Mouse (Mus musculus): ENCODE measurements around the gene Nup54. TPM values are rescaled to one million over a fixed set of nuclear protein-coding genes. Genes with fewer than 3 reads are reported as not detected.
A peak's percentile ranks its signal among the peaks of the same experiment; 100 is the strongest.

Gene Nup54
- polyA plus RNA-seq (2015; fragmentation: Nextera tagmentation; extraction: Ambion mirVana) = 51.0 and 56.7 TPM in 2 replicates

GRCm38 (mm10) chr5:92435025-92435584 is at the start of gene Nup54:
Nup54 (minus strand) TSS chr5:92435219.
- peak within 1 kb of the TSS; percentile 97 for H3K4me3 ChIP-seq
- no peaks in the 10 kb centered on the region for H3K27me3 ChIP-seq
- WGBS = 1% methylated on average over 34 of the region's 34 CpGs
- peak within 1 kb of the TSS; percentile 80 for H3K4me2 ChIP-seq
- H3K27ac ChIP-seq = peak within 1 kb of the TSS; percentile 83
- no peaks in the 10 kb centered on the region for H3K9me3 ChIP-seq
- peak within 1 kb of the TSS; percentile 96 for H3K9ac ChIP-seq
- peaks cover 7% of the 10 kb centered on the region for H3K36me3 ChIP-seq
- peak; percentile 100 for ATAC-seq (ENCODE audit: low FRiP score)
- peaks cover 15% of the 10 kb centered on the region for H3K4me1 ChIP-seq (replicated peaks)

DNA sequence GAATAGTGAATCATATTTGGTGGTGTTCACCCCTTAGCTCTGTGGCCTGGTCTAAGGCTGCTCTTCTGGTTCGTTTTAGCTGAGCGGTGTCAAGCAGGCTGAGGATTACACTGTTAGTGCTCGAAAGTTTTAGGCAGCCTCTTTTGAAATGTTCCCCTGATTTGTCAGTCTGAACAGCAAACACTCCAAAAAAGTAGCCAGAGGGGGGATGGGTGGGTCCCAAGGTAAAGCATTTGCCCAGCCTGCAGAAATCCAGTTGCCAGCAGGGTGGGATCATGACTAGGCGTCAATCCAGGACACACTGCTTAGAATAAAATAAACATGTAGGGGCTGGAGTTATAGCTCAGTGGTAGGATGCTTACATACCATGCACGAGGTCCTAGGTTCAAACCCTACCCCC is 37.8 kb upstream of the Nup54 start:
- WGBS = 84% methylated on average over 5 of the region's 5 CpGs
- Histone ChIP-seq H3K4me1 (replicated peaks) (no peaks in the 10 kb centered on the region), H3K27ac (no peak overlapping the region), H3K9ac (no peak overlapping the region), H3K4me2 (no peak overlapping the region), H3K4me3 (no peak overlapping the region), H3K9me3 (no peaks in the 10 kb centered on the region), H3K36me3 (peaks cover 21% of the 10 kb centered on the region), H3K27me3 (no peaks in the 10 kb centered on the region)
- no peak for ATAC-seq (ENCODE audit: low FRiP score)

- ATAC-seq (ENCODE audit: low FRiP score) = no peak
- Histone ChIP-seq H3K36me3 (peaks cover 21% of the 10 kb centered on the region), H3K4me1 (replicated peaks) (no peaks in the 10 kb centered on the region), H3K27me3 (no peaks in the 10 kb centered on the region), H3K4me2 (no peak overlapping the region), H3K9ac (no peak overlapping the region), H3K9me3 (no peaks in the 10 kb centered on the region), H3K4me3 (no peak overlapping the region), H3K27ac (no peak overlapping the region)
- WGBS = 92% methylated on average over 4 of the region's 4 CpGs
Observed at GRCm38 (mm10) chr5:92471531-92471930, 36.5 kb upstream of the Nup54 start.

DNA sequence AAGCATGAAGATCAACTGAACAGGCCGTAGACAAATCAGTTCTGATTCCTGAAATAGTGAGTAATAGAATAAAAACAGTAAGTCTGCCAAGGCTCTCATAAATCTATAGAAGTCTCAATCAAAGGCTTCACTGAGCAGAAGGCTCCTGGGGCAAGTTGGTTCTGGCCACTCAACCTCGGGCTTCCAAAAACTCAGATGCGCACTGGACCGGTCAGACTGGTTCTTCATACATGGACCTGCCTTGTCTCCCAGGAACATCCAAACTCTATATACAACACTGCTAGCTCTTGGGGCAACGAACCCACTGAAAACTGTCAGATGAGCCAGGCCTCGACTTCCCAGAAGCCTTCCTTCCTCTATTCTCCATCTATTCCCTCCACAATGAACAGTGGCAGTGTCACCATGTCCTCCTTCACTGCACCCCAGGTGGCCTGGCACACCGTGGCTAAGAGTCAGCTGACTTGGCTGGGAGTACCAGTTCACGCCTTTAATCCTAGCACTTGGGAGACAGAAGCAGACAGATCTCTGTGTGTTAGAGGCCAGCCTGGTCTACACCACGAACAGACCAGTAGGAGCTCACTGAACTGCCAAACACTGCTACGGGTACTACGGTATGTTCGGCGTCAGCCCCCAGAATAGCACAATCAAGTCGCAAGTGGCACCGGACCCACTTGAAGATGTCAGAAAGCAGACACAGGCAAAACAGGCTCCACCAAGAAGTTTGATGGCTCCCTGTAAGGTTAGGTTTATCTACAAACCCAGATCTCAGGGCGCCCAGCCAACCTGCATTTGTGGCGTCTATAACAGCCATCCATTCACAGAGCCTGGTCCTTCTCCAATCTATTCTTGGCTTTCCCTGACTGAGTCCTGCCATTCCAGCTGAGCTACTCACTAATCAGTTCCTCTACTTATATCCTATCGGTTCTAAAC is 34.4 kb upstream of the Nup54 start:
- ATAC-seq (ENCODE audit: low FRiP score) = no peak
- no peaks in the 10 kb centered on the region for H3K27me3 ChIP-seq
- no peaks in the 10 kb centered on the region for H3K9me3 ChIP-seq
- no peak overlapping the region for H3K27ac ChIP-seq
- WGBS = 93% methylated on average over 18 of the region's 18 CpGs
- peaks cover 15% of the 10 kb centered on the region for H3K36me3 ChIP-seq
- no peak overlapping the region for H3K9ac ChIP-seq
- no peak overlapping the region for H3K4me2 ChIP-seq
- no peak overlapping the region for H3K4me3 ChIP-seq
- H3K4me1 ChIP-seq (replicated peaks) = no peaks in the 10 kb centered on the region

GRCm38 (mm10) chr5:92468234-92468633 is 33.2 kb upstream of the Nup54 start:
- no peaks in the 10 kb centered on the region for H3K9me3 ChIP-seq
- H3K27me3 ChIP-seq = no peaks in the 10 kb centered on the region
- no peak overlapping the region for H3K9ac ChIP-seq
- H3K36me3 ChIP-seq = peaks cover 12% of the 10 kb centered on the region
- no peak overlapping the region for H3K4me3 ChIP-seq
- H3K4me1 ChIP-seq (replicated peaks) = no peaks in the 10 kb centered on the region
- no peak overlapping the region for H3K27ac ChIP-seq
- ATAC-seq (ENCODE audit: low FRiP score) = no peak
- 95% methylated on average over 6 of the region's 6 CpGs for WGBS
- no peak overlapping the region for H3K4me2 ChIP-seq

DNA sequence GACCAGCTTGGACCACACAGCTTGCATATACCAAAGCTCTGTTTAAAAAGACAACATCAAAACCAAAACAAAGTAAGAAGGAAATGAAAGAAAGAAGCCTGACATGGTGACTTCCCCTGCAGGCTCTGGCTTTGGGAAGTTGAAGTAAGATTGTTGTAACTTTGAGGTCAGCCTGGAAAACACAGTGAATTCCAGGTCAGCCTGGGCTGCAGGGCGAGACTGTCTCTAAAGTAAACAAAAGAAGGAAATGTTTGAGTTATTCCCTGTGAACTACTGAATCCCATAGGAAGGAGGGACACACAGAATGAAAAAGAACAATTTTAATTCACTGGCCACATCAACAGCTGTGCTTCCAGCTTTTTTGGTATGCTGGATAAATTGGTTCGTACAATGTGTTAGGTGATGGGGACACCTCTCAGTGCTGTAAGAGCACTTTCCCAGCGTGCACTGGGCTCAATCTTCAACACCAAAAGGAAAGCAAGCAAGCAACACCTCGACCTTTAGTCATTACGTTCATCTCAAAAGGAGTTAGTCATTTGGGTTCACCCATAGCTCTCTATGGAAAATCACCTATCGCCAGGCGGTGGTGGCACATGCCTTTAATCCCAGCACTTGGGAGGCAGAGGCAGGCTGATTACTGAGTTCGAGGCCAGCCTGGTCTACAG is 32.2 kb upstream of the Nup54 start:
- H3K27ac ChIP-seq = no peak overlapping the region
- H3K4me1 ChIP-seq (replicated peaks) = no peaks in the 10 kb centered on the region
- H3K27me3 ChIP-seq = no peaks in the 10 kb centered on the region
- no peaks in the 10 kb centered on the region for H3K9me3 ChIP-seq
- H3K4me3 ChIP-seq = no peak overlapping the region
- WGBS = 87% methylated on average over 8 of the region's 8 CpGs
- peaks cover 11% of the 10 kb centered on the region for H3K36me3 ChIP-seq
- ATAC-seq (ENCODE audit: low FRiP score) = no peak
- no peak overlapping the region for H3K9ac ChIP-seq
- H3K4me2 ChIP-seq = no peak overlapping the region

GRCm38 (mm10) chr5:92465511-92465910 is 30.5 kb upstream of the Nup54 start:
- no peak overlapping the region for H3K9ac ChIP-seq
- peaks cover 4% of the 10 kb centered on the region for H3K36me3 ChIP-seq
- no peak overlapping the region for H3K4me2 ChIP-seq
- H3K4me1 ChIP-seq (replicated peaks) = no peaks in the 10 kb centered on the region
- no peaks in the 10 kb centered on the region for H3K27me3 ChIP-seq
- 87% methylated on average over 5 of the region's 5 CpGs for WGBS
- no peak overlapping the region for H3K27ac ChIP-seq
- no peak overlapping the region for H3K4me3 ChIP-seq
- no peak for ATAC-seq (ENCODE audit: low FRiP score)
- no peaks in the 10 kb centered on the region for H3K9me3 ChIP-seq

- Histone ChIP-seq H3K9ac (no peak overlapping the region), H3K27me3 (no peaks in the 10 kb centered on the region), H3K4me2 (no peak overlapping the region), H3K4me3 (no peak overlapping the region), H3K4me1 (replicated peaks) (no peaks in the 10 kb centered on the region), H3K36me3 (peaks cover 23% of the 10 kb centered on the region), H3K27ac (no peak overlapping the region), H3K9me3 (no peaks in the 10 kb centered on the region)
- no peak for ATAC-seq (ENCODE audit: low FRiP score)
- WGBS = 20% methylated on average over 5 of the region's 5 CpGs
Observed at GRCm38 (mm10) chr5:92461321-92461720, 26.3 kb upstream of the Nup54 start.

DNA sequence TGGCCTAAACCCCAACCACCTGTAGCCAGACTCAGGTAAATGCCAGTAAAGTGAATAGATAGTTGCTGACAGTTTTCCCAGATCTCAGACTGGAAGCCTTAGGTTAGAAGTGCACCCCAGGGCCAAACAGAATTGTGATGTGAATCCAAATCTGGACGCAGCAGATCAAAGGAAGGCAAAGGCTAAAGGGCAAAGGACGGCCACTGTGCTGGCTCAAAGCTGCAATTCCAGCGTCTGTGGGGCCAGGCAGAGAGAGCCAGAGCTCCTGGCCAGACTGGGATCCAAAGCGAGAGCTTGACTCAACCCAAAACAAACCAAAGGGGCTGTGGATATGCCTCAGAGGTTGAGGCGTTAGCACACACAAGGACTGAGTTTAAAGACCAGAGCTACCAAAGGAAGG is 23.7 kb upstream of the Nup54 start:
- Histone ChIP-seq H3K9ac (no peak overlapping the region), H3K27ac (no peak overlapping the region), H3K4me3 (no peak overlapping the region), H3K4me1 (replicated peaks) (no peaks in the 10 kb centered on the region), H3K4me2 (no peak overlapping the region), H3K27me3 (no peaks in the 10 kb centered on the region), H3K36me3 (peaks cover 40% of the 10 kb centered on the region), H3K9me3 (no peaks in the 10 kb centered on the region)
- ATAC-seq (ENCODE audit: low FRiP score) = no peak
- WGBS = 51% methylated on average over 5 of the region's 5 CpGs

DNA sequence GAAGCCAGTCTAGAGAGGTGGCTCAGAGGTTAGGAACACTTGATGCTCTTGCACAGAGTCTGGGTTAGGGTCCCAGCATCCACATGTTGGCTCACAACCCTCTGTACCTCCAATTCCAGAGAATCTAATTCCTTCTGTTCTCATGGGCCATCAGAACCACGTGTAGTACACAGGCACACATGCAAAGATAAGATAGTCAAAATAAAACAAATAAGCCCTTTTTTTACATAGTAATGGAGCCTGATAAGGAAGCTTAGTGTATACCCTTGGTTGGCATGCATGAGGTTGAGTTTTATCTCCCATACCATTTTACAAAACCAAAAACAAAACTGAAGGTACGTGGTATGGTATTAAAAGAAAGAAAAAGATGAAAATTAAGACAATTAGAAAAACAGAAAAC is 22.4 kb upstream of the Nup54 start:
- H3K9ac ChIP-seq = no peak overlapping the region
- H3K36me3 ChIP-seq = peaks cover 51% of the 10 kb centered on the region
- H3K27ac ChIP-seq = no peak overlapping the region
- WGBS = 88% methylated on average over 2 of the region's 2 CpGs
- no peaks in the 10 kb centered on the region for H3K4me1 ChIP-seq (replicated peaks)
- H3K4me2 ChIP-seq = no peak overlapping the region
- no peaks in the 10 kb centered on the region for H3K9me3 ChIP-seq
- no peaks in the 10 kb centered on the region for H3K27me3 ChIP-seq
- no peak for ATAC-seq (ENCODE audit: low FRiP score)
- H3K4me3 ChIP-seq = no peak overlapping the region

- no peak overlapping the region for H3K4me3 ChIP-seq
- no peak overlapping the region for H3K27ac ChIP-seq
- no peaks in the 10 kb centered on the region for H3K27me3 ChIP-seq
- peaks cover 79% of the 10 kb centered on the region for H3K36me3 ChIP-seq
- no peak overlapping the region for H3K4me2 ChIP-seq
- WGBS = 91% methylated on average over 5 of the region's 5 CpGs
- no peak for ATAC-seq (ENCODE audit: low FRiP score)
- H3K4me1 ChIP-seq (replicated peaks) = no peaks in the 10 kb centered on the region
- no peak overlapping the region for H3K9ac ChIP-seq
- H3K9me3 ChIP-seq = no peaks in the 10 kb centered on the region
Observed at GRCm38 (mm10) chr5:92452876-92453275, 17.9 kb upstream of the Nup54 start.

DNA sequence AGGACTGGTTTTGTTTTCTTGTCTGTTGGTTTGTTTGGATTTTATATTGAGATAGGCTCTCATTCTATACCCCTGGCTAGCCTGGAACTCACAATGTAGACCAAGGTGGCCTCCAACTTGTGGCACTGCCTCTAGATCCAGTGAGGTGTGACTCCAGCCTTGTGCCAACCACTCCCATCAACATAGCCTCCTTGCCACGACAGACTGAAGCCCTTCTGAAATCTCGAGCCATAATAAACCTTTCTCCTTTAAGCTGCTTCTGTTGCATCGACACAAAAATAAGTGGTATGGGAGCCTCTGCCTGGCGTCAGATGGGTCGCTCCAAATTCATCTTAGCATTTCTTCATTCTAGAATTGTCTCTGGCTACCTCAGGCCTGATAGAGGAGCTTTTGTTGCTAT is 11.7 kb upstream of the Nup54 start:
- Histone ChIP-seq H3K4me3 (no peak overlapping the region), H3K9me3 (no peaks in the 10 kb centered on the region), H3K27me3 (no peaks in the 10 kb centered on the region), H3K4me1 (replicated peaks) (no peaks in the 10 kb centered on the region), H3K36me3 (peaks cover 87% of the 10 kb centered on the region), H3K27ac (no peak overlapping the region), H3K9ac (no peak overlapping the region), H3K4me2 (no peak overlapping the region)
- 97% methylated on average over 5 of the region's 5 CpGs for WGBS
- ATAC-seq (ENCODE audit: low FRiP score) = no peak
